Mouse (Mus musculus) heart, adult 8-10 months (tissue): ENCODE measurements around the gene Fggy. TPM values are rescaled to one million over a fixed set of nuclear protein-coding genes. Genes with fewer than 3 reads are reported as not detected.
A peak's percentile ranks its signal among the peaks of the same experiment; 100 is the strongest.

Experiments
- DNase-seq: peaks from one replicate; pipeline ENCODE4 v3.0.0; 2022; ENCODE audit warnings: low spot score
- total RNA-seq, 4 experiments: library from RNA; stranded (reverse); gene quantifications; 2 replicates each; pipeline ENCODE4 v1.2.4; 2022

The Fggy gene
- total RNA-seq = 10 to 100 TPM in 1 of 4 experiments, 1 to 10 TPM in 3; 8.2 to 12.0 (median 9.5) TPM

DNA sequence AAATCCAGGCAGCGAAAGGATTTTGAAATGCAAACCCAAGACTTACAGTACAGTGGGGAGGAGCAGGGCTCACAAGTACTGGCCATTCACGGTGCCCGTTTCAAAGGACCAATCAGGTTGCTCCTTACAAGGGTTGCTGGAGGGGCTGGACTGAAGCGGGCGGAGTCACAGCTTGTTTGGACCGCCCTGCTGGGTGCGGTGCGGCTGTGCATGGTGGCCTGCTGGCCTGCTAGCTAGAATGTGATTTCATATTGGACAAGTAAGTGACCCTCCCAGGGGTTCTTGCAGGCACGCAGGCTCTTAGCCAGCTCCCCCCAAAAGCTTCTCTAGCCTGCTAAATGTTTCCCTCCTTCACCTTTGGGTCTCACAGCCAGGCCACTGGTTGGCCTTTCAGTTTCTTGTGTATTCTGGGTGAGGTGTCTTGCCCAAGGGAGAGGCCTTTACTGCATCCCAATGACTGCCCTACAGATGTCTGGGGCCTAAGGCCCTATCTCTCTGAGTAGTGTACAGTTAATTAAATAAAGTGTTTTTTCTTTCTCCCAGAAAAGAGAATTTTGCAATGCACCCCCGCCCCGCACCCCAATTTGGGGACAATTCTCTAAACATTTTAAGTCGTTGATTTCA, at the start of gene Fggy:
TSS of gene Fggy (plus strand) at position 175 of the 624 bp plus-strand sequence.
- DNase-seq = peak; percentile 100

DNA sequence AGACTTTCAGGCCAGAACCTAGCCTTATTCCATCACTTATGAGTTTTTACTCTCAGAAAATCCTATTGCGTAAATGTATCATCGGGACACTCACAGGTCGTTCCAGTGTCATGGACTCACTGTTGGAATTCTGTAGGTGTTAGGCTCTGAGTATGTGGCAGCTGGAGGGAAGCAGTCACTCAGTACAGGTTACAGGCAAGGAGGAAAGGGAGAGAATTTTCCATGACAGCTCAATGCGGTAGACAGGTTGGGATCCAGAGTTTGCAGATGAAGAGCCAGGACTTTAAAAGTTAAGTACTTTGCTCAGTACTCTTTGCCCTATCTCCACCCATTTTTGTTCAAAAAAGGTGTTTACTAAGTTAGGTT, 49.4 kb upstream of the Fggy start:
- DNase-seq = no peak

DNA sequence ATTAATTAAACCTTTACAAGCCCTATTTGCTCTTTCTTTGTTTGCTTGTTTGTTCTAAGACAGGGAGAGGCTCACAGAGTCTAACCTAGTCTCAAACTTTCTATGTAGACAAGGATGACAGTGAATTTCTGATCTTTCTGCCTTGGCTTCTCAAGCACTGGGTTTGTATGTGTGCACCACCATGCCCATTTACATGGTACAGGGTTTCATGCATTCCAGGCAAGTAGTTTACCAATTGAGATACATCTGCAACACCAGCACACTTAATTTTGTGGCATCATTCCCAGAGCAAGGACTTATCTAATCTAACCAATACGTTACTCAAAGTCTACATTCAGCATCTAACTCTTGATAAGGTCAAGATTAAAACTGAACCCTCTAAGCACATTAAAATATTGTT, 38.9 kb upstream of the Fggy start:
- no peak for DNase-seq

DNA sequence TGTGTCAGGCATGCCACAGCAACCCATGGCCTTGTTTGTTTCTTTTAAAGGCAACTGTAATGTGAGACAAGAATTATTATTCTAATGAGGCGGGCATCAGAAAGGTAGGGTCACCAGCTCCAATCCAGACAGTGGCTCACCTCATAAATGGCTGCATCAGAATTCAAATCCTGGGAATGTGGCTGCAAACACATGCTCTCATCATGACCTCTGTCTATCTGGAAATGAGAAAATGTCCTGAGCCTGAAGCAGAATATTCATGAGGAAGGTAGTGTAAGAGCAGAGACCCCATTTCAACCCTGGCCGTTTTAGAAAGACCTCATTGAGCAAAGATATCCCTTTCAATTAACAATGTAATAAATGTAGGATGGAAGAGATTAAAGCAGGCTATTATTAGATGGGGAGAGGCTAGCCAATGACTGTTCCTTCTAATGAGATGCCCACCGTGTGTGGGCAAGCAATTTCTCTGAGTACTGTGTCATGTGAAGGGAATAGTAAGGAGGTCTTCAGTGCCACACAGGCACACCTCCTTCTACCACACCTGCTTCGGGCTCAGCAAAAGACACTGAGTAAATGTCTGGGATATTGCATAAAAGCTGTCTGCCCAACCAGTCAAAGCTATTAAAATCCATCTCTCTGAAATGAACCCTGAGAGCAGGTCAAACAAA, 37.2 kb upstream of the Fggy start:
- DNase-seq = no peak

DNA sequence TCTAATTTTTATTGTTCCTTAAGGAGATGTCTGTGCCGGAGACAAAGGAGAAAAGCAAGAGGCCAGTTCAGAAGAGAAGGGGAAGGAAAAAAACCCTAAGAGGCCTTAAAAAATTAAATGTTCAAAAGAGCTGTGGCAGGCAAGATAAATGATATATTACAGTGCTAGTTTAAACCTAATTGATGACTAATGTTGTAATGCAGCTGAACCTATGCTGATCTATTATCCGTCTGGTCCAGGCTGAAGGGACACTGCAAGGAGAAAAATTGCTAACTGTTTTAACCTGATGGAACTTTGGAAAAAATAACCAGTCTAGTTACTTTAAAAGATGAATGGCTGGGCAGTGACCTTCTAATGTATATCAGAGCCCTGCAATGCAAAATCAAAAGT, 36.7 kb upstream of the Fggy start:
- DNase-seq = no peak

DNA sequence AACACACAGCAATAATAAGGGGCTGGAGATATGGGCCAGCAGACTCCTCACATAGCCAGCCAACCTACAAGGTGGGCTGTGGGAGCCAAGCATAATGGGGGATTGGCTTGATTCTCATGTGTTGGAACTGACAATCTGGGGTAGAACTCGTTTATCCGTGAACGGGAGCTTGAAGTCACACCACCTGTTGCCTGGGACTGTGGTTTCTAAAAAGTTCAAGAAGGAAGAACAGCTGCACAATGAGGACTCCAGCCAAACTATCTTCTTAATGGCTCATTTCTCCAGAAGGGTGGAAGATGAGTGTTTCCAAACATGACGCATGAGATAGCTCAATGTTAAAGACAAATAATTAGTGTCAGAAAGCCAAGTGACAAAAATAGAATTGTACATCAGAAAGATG, 30.7 kb upstream of the Fggy start:
- DNase-seq = peak; percentile 30

DNA sequence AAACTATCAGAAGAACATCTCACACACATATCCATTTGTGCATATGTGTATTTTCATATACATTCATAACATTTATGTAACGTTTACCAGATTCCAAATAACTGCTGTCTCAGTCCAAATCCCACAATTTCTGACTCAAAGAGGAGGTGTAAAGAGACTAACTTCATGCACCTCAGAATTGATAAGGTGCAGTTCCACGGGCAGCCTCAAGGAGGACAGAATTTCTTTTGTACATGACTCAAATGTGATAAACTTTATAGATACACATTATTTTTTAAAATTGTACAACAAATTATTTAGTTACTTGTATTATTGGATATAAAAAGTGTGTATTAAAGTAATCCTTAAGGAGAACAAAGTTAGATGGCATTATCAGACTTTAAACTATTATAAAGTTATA, 26.6 kb upstream of the Fggy start:
- DNase-seq = no peak

DNA sequence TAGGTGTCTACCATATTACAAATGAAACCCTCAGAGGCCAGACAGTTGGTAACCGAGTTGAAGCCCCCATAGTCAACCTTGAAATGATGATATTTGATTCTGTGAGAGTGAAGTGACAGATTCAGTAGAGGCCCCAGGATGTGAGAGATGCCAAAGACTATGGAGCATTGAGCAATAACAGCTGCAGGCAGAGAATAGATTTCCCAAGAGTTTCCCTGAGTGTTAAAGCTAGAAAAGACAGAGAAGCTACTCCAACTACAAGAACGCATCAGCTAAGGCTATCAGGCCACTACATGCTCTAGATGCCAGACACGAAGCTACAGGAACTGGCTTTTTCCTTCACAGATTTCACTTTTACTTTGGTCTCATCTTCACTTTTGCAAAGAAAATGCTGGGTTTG, 23.4 kb upstream of the Fggy start:
- no peak for DNase-seq

DNA sequence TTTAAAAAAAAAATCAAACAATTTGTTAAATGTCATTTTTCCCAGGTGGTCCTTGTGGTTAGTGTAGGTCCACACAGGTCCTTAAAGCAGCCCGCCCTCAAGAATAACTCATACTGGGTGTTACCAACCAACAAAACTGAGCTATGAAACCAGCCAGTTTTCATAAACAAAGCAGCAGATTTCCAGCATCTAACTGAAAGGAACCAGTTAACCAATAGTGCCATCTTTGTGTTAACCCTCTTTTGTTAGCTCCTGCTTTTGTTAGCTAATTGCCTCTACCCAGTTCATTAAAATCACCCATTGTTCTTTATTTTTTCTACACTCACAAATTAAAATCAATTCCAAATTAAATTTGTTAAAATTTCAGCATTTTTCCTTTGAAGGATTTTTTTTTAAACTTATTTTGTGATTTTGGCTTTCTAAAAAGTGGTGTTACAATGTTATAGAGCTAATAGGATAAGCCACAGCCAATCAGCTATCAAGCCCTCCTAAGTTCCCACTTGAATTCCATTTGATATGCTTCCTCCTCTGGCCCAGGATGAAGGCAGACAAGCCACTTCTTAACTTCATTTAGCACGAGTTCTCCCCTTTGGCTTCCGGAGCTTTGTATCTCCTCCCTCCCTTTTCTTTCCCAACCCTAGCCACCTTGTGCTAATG, 15.8 kb upstream of the Fggy start:
- DNase-seq = no peak

DNA sequence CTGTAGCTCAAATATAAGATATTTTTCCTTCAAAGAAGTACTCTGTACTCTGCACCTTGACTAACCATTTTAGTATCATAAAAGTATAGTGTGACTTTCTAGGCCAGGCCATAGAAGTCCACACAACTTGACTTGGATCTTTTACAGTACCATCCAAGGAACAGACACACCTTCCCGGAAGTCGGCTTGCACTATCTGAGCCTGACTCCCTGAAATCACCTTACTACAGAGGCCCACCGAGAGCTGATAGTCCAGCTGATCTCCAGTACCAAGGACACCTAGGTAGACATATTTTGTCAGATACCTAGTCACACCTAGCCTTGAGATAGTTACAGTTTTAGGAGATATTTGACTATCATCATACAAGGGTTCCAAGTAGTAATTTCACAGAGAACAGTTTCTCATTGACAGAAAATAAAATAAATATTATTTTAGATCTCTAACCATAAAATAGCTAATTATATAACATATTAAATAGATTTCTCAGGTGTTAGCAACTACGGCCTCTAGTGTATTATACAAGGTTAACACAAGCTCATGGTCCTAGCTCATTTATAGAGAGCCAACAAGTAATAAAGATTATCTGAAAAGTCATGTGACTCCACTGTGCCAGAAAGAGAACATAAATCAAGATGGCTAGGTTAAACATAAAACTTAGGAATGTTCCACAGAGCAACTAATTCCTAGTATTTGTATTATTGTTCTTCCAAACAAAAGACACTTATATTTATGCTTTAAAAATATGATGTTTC, 15.1 kb upstream of the Fggy start:
- no peak for DNase-seq

DNA sequence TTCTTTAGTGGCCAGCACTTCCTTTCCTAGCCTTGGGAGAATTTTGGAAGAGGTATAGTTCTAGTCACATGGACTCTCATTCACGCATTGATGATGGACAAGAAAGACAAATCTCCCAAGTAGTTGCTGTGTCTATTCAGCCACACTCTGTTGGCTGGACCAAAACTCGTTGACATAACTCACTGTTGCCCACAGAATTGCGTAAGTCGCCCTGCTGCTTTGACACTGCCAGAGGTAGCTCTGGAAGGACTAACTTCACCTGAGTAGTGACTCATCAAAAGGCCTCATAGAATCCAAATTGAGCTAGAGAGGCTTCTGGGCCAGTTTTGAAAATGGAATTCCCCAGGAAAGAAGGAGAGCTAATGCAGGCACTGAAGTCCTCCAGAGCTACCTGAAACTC, 13.8 kb upstream of the Fggy start:
- no peak for DNase-seq

DNA sequence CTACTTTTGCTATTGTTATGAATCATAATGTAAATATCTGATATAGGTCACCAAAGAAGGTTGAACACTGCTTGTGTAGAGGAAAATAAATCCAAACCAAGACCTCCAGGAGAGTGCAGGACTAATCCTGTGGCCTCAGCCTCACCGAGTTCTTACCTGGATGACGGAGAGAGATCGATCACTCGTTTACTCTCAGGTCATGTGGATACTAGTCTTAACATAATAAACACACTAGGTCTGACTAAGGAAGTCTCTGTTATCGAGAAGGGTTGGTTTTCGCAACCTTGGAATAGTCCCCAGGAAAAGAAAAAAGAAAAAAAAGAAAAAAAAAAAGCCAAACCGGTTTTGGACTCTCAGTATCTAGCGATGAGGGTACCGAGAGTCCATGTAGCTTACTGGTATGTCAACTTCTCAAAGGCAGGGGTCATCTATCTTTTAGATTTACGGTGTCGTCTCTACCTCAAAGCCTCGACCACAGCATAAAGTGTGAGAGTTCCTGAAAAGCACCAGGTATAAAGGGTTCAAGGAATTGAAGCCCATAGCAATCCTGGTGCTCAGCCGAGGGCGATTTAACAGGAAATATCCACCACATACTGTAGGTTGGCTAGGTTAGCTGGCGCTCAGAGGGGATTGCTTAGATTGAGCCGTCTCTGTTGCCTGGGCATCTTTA, 509 bp upstream of the Fggy start:
- DNase-seq = no peak

DNA sequence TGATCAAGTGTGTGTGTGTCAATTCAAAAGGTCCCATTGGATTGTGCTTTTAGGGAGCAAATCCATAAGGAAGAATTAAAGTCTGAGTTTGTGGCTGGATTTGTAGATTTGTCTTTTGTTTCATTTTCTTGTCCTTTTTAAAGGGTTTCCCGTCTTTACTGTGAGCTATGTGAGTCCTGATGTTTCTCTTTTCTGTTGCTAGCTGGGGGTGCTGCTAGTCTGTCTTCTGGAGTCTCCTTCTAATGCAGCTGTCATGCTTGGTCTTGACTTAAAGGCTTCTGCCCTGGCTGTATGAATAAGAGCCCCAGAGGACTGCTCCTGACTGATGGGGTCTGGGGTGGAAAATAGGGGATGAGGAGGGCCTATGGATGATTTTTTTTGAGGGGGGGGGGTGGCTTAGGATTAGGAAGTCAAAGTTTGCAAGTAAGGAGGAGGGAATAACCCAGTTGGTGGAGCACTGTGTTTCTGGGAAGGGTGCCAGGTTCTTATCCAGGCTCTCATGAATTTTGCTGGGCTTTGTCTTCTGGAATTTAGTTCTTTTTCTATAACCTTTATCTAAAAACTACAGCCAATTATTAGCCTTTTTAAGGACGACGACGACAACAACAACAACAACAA, 1.1 kb downstream of the Fggy start:
- DNase-seq = peak; percentile 39

DNA sequence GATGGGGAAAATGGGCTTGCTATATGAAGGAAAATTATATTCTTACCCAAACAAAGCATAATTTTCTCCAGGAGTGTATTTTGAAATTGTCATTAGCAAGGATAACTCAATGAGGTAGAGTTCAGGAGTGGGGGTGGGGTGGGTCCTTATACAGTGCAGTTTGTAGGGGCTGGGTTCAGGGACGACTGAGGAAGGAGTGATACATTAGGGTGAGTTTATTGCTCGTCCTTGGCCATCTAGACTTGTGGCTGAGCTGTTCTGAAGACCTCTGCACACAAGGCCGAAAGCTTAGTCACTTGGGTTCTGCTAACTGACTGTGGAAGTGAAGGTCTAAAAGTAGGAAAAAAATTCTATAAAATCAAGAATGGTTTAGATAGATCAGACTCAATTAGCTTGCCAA, 14.3 kb downstream of the Fggy start:
- DNase-seq = no peak

DNA sequence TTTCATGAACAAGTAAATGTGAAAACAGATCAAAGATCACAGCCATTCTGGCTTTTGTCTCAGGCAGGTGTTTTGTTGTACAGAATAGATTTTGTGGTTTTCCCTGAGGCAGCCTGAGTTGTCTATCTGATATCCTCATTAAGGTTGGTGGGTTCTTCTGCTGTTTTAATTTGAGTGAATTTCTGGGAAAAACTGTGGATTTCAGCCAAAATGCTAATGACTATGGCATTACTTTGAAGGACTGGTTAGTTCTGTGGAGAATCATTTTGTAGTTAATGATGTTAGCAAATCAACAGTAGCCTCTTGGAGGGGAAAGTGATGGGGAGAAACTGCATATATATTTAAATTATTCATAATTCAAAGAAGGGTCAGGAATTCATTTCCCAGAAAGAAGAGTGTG, 16.4 kb downstream of the Fggy start:
- DNase-seq = no peak

DNA sequence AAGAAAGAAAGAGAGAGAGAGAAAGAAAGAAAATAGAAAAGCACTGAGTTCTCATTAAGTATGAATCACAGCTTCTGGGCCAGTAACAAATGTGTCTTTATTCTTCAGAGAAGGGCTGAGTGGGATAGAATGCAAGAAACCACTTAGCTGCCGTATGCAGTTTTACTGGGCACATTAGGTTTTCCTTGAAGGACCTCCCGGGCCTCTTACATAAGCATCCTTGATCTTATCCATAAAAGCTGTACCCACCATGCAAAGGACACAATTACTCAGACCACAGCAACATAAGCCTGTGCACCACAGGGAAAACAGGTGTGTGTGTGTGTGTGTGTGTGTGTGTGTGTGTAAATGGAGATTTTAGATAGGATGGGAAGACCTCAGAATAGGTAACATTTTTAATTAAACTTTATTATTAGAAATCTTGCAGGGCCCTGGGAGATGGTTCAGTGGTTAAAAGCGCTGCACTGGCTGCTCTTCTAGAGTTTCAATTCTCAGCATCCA, 18.2 kb downstream of the Fggy start:
- DNase-seq = no peak

DNA sequence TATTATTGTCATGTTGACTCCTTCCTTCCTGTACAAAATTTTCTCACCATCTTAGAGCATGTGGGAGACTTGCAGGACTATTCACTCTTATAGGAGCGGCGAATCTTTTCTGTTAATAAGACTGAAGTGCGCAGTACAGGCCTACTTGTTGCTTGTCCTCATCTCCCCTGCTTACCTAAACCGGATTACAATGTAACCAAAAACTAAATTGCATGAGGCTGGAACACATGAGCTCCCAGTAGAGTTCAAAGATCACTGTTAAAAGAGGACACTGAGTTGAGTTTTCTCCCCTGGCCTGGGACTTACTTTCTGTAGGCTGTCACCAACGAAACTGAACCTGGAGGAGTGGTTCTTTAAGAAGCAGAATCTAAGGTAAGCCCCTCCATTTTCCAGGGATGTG, 21.9 kb downstream of the Fggy start:
- no peak for DNase-seq

DNA sequence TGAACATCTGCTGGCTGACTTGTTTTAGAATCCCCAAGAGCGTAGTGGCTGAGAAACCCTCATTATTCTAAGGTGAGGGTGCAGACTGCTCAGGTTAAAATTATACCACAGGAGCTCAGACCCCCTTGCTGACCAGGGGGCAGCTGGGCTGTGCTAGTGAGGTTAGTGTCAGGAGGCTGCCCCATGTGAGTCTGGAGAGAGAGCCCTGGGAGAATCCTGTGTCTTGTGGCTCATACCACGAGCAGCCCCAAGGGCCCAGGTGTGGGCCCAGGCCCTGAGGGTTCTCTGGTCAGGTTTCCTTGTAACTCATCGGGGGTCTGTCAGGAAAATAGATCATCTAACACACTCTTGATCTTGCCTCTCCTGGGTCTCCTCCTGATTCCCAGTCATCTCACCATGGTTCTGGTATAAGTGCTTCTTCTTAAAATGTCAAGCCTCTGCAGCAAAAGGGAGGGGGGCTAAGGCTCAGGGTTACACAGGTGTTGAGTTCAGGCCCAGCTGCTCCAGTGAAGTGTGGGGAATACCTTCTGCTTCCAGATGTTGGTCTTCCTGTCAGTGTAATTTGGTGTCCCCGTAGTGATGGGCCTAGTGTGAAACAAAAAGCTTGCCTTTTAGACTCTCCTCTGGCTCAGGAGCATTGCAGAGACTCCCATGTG, 26.9 kb downstream of the Fggy start:
- no peak for DNase-seq

DNA sequence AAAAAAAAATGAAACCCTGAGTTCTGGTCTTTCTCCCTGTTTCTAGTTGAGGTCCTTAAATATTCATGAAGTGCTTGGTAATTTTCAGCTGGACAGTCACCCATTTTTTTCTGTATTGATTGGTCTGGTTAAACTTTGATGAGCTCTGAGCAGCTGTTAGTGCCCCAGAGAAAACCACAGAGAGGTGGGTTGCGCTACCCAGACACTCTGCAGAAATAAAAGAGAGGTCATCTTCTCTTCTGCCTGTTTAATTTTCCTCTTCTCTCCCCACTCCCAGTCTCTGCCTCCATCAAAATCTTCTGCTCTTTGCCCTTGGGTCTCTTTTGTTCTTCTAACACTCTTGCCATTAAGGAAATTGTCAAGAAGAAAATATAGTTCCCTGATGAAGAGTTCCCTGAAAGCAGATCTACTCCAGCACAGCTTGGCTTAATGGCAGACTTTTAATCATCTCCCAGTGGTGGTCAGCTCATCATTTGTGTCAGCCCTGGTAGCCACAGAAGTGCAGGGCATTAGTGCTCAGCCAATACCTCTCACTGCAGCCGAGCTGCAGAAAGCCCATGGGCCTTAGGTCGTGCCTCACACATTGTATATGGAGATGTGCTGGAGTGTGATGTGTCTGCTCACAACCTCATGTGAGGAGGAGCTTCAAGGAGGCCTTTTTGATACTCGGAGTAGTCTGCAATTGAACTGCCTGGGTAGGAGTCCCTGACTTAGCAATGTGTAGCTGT, 29.1 kb downstream of the Fggy start:
- DNase-seq = no peak

DNA sequence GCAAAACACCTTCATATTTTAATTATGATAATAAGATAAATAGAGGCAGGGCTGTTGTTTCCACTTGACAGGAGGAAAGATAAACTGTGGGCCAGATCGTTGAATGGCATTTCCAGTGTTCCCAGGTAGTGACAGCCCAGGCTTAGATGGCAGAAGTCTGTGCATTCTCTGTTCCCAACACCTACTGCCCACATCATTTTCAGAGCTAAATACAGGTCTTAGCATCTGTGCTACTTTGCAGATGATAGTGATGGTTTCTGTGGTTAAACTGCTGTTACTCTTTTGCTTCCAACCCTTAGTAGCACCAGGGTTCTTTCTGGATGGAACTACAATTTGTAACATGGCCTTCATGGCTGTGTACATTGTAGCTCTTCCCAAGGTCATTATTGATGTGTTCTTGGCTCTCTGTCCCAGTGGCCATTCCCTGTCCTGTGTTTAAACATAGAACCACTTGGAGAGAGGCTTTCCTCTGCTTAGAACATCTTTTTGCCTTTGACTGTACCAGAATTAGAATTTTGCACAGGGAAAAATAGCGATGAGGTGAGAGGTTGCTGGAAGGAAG, 31.5 kb downstream of the Fggy start:
- peak; percentile 6 for DNase-seq
